Mouse (Mus musculus) forebrain, embryonic 11.5 days (tissue): Measurements from ENCODE around the gene Acot3. TPM values are rescaled to one million over a fixed set of nuclear protein-coding genes. Genes with fewer than 3 reads are reported as not detected.
"Not testable (repeated sequence)": the region's sequence is repeated elsewhere in the genome, so short reads cannot be mapped to it uniquely, and the experiment has no call there.

ENCODE experiments used
- ATAC-seq: fragments of 200-750 bp; cut with Nextera tagmentation; replicated peaks from 2 replicates; pipeline ENCODE4 v1.8.0; 2017; ENCODE audit warnings: moderate TSS enrichment; ENCODE audit not compliant: low FRiP score
- DNase-seq: peaks from one replicate; pipeline ENCODE4 v3.0.0-alpha.2; 2017; ENCODE audit warnings: low spot score
- H3K27ac ChIP-seq: fragments of 300-500 bp; sonication (generic); 2 replicates; pipeline ENCODE4 v1.5.1; 2014; ENCODE audit warnings: low read depth, low read length
- H3K27me3 ChIP-seq: fragments of 300-500 bp; sonication (generic); 2 replicates; pipeline ENCODE4 v1.6.1; 2014; ENCODE audit warnings: mild to moderate bottlenecking, low read length, mixed read lengths; ENCODE audit not compliant: control insufficient read depth, insufficient read depth
- H3K36me3 ChIP-seq: fragments of 300-500 bp; sonication (generic); 2 replicates; pipeline ENCODE4 v1.6.1; 2014; ENCODE audit warnings: mild to moderate bottlenecking, low read length, moderate library complexity, mixed read lengths; ENCODE audit not compliant: control insufficient read depth, insufficient read depth
- H3K4me1 ChIP-seq: fragments of 300-500 bp; sonication (generic); replicated peaks from 2 replicates; pipeline ENCODE4 v1.6.1; 2014; ENCODE audit warnings: low read length, mixed read lengths; ENCODE audit not compliant: control insufficient read depth, insufficient read depth
- H3K4me2 ChIP-seq: fragments of 300-500 bp; sonication (generic); 2 replicates; pipeline ENCODE4 v1.6.1; 2014; ENCODE audit warnings: low read depth, mild to moderate bottlenecking, low read length, moderate library complexity, mixed read lengths; ENCODE audit not compliant: severe bottlenecking
- H3K4me3 ChIP-seq: fragments of 300-500 bp; sonication (generic); 2 replicates; pipeline ENCODE4 v1.5.1; 2014; ENCODE audit warnings: low read depth, low read length
- H3K9ac ChIP-seq: fragments of 300-500 bp; sonication (generic); 2 replicates; pipeline ENCODE4 v1.6.1; 2014; ENCODE audit warnings: low read length
- H3K9me3 ChIP-seq: fragments of 300-500 bp; sonication (generic); 2 replicates; pipeline ENCODE4 v1.6.1; 2016; ENCODE audit warnings: low read length, mixed read lengths; ENCODE audit not compliant: control insufficient read depth
- WGBS: fragments of 180-500 bp; shearing (Covaris S2); extraction: QIAGEN DNeasy Blood & Tissue Kit; methylation state at CpG from one replicate; pipeline ENCODE4 v1.1.7; 2014; 5-methylcytosine and 5-hydroxymethylcytosine counted together
- polyA plus RNA-seq: library from polyadenylated mRNA; unstranded; fragments of >200 nt; fragmentation: Nextera tagmentation; extraction: Ambion mirVana; gene quantifications from 2 replicates; pipeline ENCODE4 v1.2.1, GENCODE M21; 2014

Gene Acot3
- polyA plus RNA-seq = 0.23 and 0.25 TPM in 2 replicates

DNA sequence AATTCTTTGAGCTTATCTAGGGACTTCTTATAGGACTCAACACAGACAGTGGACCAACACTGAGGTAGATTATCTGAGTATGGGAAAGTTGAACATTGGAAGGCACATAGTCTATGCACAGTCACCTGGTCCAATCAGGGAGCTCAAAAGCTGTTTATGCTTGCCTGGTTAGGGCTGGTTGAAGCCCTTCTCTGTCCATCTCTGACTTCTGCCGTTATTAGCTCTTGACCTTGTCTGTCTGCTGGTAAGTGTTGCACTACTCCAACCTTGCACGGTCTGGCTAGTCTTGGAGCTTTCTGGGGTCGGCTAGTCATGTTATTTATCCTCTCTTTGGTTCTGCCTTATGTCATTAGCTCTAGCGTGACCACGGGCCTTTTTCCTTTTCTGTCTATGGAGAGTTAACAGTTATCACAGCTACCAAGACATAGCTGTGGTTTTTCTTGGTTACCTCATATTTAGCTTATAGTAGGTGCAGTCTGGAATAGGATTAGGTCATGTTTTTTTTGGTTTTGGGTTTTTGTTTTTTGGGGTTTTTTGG lies at the start of gene Acot3:
TSS of gene Acot3 (plus strand) at position 208 of the 538 bp plus-strand sequence.
- 93% methylated on average over 5 of the region's 5 CpGs for WGBS
- Histone ChIP-seq H3K27me3 (peaks cover 15% of the 10 kb centered on the region), H3K36me3 (no peaks in the 10 kb centered on the region), H3K4me2 (no peak within 1 kb of the TSS), H3K9ac (no peak within 1 kb of the TSS), H3K4me3 (no peak within 1 kb of the TSS), H3K9me3 (peaks cover 2% of the 10 kb centered on the region; the same call in 1 of the 2 replicates), H3K4me1 (peaks cover 2% of the 10 kb centered on the region; the same call in 1 of the 2 replicates), H3K27ac (no peak within 1 kb of the TSS)
- ATAC-seq (no peak), DNase-seq (no peak)

DNA sequence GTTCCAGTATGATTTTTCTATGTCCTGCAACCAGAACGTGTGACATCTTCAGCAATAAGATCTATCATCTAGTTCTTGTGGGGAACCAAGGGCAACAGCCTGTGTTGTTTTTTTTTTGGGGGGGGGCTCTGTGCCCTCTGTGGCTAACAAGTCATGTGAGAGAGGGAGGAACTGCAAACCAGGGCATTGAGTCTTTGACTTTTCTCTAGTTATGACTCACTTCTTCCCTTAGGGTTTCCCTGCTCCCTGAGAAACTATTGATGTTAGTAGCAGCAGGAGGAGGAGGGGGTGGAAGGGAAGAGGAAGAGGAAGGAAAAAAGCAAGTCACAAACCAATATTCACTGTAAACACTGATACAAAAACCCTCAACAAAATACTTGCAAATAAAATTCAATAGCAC lies 48.1 kb upstream of the Acot3 start:
- Histone ChIP-seq H3K9me3 (no peaks in the 10 kb centered on the region; the same call in 1 of the 2 replicates), H3K9ac (no peak overlapping the region), H3K4me2 (no peak overlapping the region), H3K4me1 (no peaks in the 10 kb centered on the region; the same call in 1 of the 2 replicates), H3K27me3 (no peaks in the 10 kb centered on the region), H3K27ac (no peak overlapping the region), H3K36me3 (no peaks in the 10 kb centered on the region), H3K4me3 (no peak overlapping the region)
- 92% methylated on average over 1 of the region's 1 CpGs for WGBS
- ATAC-seq = no peak
- DNase-seq = no peak

DNA sequence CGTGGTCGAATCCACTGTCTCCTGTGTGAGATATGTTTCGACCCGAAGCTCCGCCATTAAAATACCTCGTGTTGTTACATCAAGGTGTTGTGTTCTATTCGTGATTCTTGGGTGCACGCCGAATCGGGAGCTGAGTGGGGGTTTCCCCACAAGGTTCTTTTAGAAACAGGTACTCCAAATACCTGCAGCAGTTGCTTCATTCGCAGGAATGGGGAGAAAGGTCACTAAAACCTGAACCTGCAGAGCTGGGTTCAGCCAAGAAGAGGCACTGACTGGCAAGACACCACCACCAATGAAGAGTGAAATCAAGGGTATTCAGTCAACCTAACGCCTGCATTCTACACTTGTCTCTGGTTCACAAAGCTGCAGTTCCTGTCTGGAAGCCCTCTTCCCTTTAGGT lies 43.7 kb upstream of the Acot3 start:
- ATAC-seq (no peak), DNase-seq (no peak)
- H3K27ac ChIP-seq = no peak overlapping the region
- H3K36me3 ChIP-seq = no peaks in the 10 kb centered on the region
- H3K4me2 ChIP-seq = no peak overlapping the region
- no peaks in the 10 kb centered on the region for H3K27me3 ChIP-seq
- no peak overlapping the region for H3K4me3 ChIP-seq
- H3K9ac ChIP-seq = no peak overlapping the region; the same call in 1 of the 2 replicates
- WGBS = 95% methylated on average over 12 of the region's 12 CpGs
- no peaks in the 10 kb centered on the region for H3K9me3 ChIP-seq
- H3K4me1 ChIP-seq = peaks cover 11% of the 10 kb centered on the region; the same call in 1 of the 2 replicates

GRCm38 (mm10) chr12:84008729-84009128 lies 43.2 kb upstream of the Acot3 start:
- 53% methylated on average over 8 of the region's 8 CpGs for WGBS
- H3K9me3 ChIP-seq = no peaks in the 10 kb centered on the region
- H3K4me3 ChIP-seq = peak overlapping the region; percentile 34; the same call in 1 of the 2 replicates
- H3K27me3 ChIP-seq = no peaks in the 10 kb centered on the region
- peak overlapping the region; percentile 63 for H3K9ac ChIP-seq
- ATAC-seq (no peak), DNase-seq (no peak)
- H3K4me1 ChIP-seq = peaks cover 11% of the 10 kb centered on the region; the same call in 1 of the 2 replicates
- peak overlapping the region; percentile 57; the same call in 1 of the 2 replicates for H3K4me2 ChIP-seq
- 0 out of 2 replicates have a peak overlapping the region, but pooled peaks have one; percentile 58 for H3K27ac ChIP-seq
- H3K36me3 ChIP-seq = no peaks in the 10 kb centered on the region

DNA sequence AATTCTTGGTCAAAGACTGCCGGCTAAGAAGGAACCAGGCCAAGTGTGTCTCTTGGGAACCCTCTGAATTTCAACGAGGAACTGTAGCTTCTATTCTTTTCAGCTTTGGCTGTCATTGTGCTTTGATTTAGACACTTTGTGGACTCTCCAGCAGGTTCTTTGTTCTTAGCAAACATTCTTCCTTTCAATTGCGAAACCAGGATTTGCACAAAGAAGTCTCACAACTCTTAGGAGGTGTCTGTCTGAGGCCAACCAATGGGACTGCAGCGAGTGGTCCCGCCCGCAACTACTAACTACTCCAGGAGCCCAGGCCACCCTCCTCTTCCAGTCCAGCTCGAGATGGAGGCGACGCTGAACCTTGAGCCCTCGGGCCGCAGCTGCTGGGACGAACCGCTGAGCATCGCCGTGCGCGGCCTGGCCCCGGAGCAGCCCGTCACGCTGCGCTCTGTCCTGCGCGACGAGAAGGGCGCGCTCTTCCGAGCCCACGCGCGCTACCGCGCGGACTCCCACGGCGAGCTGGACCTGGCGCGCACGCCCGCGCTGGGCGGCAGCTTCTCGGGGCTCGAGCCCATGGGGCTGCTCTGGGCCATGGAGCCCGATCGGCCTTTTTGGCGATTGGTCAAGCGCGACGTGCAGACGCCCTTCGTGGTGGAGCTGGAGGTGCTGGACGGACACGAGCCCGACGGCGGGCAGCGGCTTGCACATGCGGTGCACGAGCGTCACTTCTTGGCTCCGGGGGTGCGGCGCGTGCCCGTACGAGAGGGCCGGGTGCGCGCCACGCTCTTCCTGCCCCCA lies 42.6 kb upstream of the Acot3 start, which contains the start of gene Acot1:
TSS of gene Acot1 (plus strand) at position 320 of the 795 bp plus-strand sequence.
- not testable (repeated sequence) for H3K36me3 ChIP-seq, H3K9me3 ChIP-seq, H3K27me3 ChIP-seq
- ATAC-seq (peak; percentile 95), DNase-seq (peak; percentile 83)
- peaks cover 11% of the 10 kb centered on the region; the same call in 1 of the 2 replicates for H3K4me1 ChIP-seq
- H3K9ac ChIP-seq = peak within 1 kb of the TSS; percentile 63
- peak within 1 kb of the TSS; percentile 34 for H3K4me3 ChIP-seq
- 2% methylated on average over 60 of the region's 70 CpGs for WGBS
- 0 out of 2 replicates have a peak within 1 kb of the TSS, but pooled peaks have one; percentile 58 for H3K27ac ChIP-seq
- peak within 1 kb of the TSS; percentile 57 for H3K4me2 ChIP-seq

GRCm38 (mm10) chr12:84010201-84010600 lies 41.7 kb upstream of the Acot3 start:
- Histone ChIP-seq H3K9me3 (no peaks in the 10 kb centered on the region), H3K4me2 (peak overlapping the region; percentile 57; the same call in 1 of the 2 replicates), H3K4me1 (peaks cover 11% of the 10 kb centered on the region; the same call in 1 of the 2 replicates), H3K4me3 (peak overlapping the region; percentile 34), H3K27ac (no peak overlapping the region), H3K27me3 (no peaks in the 10 kb centered on the region), H3K9ac (no peak overlapping the region; the same call in 1 of the 2 replicates), H3K36me3 (no peaks in the 10 kb centered on the region)
- ATAC-seq (no peak), DNase-seq (no peak)
- 84% methylated on average over 3 of the region's 3 CpGs for WGBS

- 36% methylated on average over 12 of the region's 12 CpGs for WGBS
- DNase-seq (peak; percentile 78), ATAC-seq (peak; percentile 54)
- Histone ChIP-seq H3K27ac (no peak overlapping the region), H3K4me1 (peaks cover 11% of the 10 kb centered on the region; the same call in 1 of the 2 replicates), H3K36me3 (no peaks in the 10 kb centered on the region), H3K4me2 (peak overlapping the region; percentile 39; the same call in 1 of the 2 replicates), H3K27me3 (no peaks in the 10 kb centered on the region), H3K9ac (no peak overlapping the region), H3K9me3 (no peaks in the 10 kb centered on the region), H3K4me3 (peak overlapping the region; percentile 2; the same call in 1 of the 2 replicates)
Measured at GRCm38 (mm10) chr12:84011251-84012040, 40.5 kb upstream of the Acot3 start.

DNA sequence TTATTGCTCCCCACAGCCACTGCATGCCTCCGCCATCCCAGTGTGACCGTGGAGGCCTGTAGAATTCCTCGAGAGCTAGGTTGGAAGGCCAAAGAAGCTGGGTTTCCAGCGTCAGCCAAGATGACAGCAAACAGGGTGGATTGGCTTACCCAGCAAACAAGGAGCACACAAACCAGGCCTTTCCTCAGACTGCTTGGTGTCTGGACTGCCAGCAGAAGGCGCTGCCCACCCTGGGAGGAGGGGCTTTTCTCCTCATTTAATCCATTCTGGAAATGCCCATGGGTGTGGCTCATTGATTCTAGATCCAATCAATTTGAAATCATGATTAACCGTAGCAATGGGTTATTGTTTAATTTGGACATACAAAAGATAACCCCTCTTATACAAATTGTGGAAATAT lies 38.8 kb upstream of the Acot3 start:
- H3K27me3 ChIP-seq = no peaks in the 10 kb centered on the region
- H3K9me3 ChIP-seq = no peaks in the 10 kb centered on the region
- H3K4me2 ChIP-seq = no peak overlapping the region
- H3K36me3 ChIP-seq = no peaks in the 10 kb centered on the region
- H3K27ac ChIP-seq = no peak overlapping the region
- ATAC-seq = no peak
- WGBS = 67% methylated on average over 6 of the region's 6 CpGs
- DNase-seq = peak; percentile 52
- H3K4me3 ChIP-seq = no peak overlapping the region
- H3K9ac ChIP-seq = no peak overlapping the region
- H3K4me1 ChIP-seq = peaks cover 11% of the 10 kb centered on the region; the same call in 1 of the 2 replicates
